Mouse (Mus musculus): Measurements from ENCODE around the gene Fras1.

The Fras1 gene

GRCm38 (mm10) chr5:96481159-96481558, 107.4 kb downstream of the Fras1 start:
- no peak for DNase-seq (ENCODE audit: extremely low spot score, low spot score)

DNA sequence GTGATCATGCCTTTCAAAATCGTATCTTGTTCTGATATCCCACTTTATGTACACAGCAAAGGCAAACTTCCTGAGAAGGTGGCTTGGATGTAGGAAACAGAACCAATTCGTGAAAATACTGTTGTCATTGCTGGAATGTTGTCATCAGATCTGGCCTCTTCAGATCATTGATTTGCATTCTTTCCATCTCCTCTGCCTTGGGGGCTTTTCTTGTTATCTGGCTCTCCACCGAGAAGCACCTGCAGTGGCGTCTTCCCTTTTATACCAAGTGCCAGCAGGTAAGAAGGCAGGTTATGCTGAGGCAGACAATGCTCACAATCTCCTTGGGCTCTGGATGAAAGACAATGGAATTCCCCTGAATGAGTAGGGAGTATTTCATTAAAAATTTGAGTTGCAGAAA, 108.3 kb downstream of the Fras1 start:
- no peak for DNase-seq (ENCODE audit: extremely low spot score, low spot score)

GRCm38 (mm10) chr5:96492497-96492896, 118.7 kb downstream of the Fras1 start:
- DNase-seq (ENCODE audit: extremely low spot score, low spot score): no peak

- DNase-seq (ENCODE audit: extremely low spot score, low spot score): no peak
These were observed 120.9 kb downstream of the Fras1 start for GRCm38 (mm10) chr5:96494502-96495292.

- DNase-seq (ENCODE audit: extremely low spot score, low spot score): no peak
These were observed 124.3 kb downstream of the Fras1 start for GRCm38 (mm10) chr5:96498083-96498482.

DNA sequence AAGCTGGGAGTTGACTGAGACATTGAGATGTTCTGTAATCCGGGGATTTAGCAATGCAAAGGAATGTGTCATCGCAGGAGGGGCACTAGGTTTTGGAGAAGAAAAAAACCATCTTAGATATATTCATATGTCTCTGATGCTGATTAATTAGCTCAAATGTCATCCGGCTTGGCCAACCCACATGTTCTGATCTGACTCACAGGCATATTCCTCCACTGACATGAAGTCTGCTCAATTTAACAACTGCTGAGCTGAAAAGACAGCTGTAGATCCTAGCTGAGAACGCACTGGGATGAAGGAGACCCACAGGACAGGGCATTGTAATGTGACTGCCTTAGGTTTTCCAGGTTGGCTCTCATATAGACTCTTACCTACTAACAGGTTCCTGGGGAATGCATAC, 128.0 kb downstream of the Fras1 start:
- no peak for DNase-seq (ENCODE audit: extremely low spot score, low spot score)

DNA sequence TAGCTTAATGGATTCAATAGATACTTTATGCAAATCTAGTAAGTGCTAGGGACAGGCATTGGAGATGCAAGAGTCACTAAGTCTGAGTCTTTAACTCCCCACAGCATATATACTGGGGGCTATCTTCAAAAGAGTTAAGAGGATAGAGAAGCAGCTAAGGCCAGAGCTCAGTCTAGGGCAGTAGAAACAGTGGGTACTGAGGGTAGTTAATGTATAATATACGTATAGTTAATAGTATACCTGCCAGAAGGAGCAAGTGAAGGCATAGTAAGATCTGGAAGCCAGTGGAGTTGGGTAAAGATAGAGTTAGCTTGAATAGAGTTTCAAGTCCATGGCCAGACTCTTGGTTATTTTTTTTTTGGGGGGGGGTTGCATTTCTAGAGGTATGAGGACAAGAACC, 128.6 kb downstream of the Fras1 start:
- DNase-seq (ENCODE audit: extremely low spot score, low spot score): no peak

- no peak for DNase-seq (ENCODE audit: extremely low spot score, low spot score)
These were observed 137.2 kb downstream of the Fras1 start for GRCm38 (mm10) chr5:96511005-96511404.

DNA sequence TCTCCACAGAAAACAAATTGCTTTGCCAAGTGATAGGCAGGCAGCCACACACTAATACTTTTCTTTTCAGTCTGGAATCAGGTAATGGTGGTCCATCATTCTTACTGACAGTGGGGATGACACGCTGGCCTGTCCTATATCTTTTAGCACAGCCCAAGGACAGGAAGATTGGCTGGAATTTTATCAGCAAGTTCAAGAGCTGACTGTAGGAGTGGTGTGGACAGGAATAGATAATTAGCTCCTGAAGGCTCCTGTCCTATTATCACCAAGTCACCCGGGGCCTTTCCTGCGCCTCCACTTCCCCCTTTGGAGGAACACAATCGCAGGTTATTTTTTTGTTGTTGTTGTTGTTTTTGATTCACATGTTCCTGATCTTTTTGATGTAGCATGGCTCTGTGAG, 139.6 kb downstream of the Fras1 start:
- no peak for DNase-seq (ENCODE audit: extremely low spot score, low spot score)

- no peak for DNase-seq (ENCODE audit: extremely low spot score, low spot score)
These were observed 142.1 kb downstream of the Fras1 start for GRCm38 (mm10) chr5:96515860-96516311.

DNA sequence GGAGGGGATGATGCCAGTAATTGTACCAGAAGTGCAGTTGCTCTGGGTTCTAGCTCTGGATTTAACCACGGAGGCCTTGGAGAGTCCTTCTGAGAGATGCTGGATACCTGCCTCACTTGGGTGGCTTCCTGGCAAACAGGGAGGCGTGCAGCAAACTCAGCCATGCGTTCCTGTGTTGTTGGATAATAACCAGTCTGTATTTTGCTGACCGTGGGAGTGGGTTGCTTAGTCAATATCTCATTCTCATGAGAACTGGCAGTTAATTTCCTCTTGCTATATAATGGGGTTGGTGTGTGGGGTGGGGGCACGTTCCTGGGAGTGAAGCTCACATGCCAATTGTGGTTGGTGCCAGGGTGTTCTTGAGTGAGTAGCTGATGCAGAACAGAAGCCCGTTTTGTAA, 142.6 kb downstream of the Fras1 start:
- no peak for DNase-seq (ENCODE audit: extremely low spot score, low spot score)

GRCm38 (mm10) chr5:96521541-96521940, 147.8 kb downstream of the Fras1 start:
- DNase-seq (ENCODE audit: extremely low spot score, low spot score): no peak

DNA sequence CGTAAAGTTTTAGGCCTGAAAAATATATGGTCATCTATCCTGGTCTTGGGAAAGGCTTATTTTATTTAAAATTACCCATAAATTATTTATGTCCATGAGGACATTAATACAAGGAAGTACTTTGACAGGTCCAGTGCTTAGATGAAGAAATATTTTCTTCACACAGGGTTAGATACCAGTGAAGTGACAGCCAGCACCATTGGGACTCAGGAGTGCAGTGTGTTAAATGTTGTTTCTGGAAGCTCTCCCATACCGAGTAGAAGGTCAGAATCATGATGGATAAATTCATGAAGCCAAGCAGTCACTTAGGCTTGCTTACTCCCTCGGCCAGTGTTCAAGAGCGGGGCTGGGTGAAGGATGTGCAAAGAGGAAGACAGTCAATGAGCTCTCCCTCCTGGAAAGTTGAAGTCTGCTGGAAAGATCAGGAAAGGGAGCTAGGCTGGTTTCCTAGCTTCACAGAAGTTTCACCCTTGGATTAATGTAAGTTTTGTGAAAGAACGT, 149.2 kb downstream of the Fras1 start:
- DNase-seq (ENCODE audit: extremely low spot score, low spot score): no peak

DNA sequence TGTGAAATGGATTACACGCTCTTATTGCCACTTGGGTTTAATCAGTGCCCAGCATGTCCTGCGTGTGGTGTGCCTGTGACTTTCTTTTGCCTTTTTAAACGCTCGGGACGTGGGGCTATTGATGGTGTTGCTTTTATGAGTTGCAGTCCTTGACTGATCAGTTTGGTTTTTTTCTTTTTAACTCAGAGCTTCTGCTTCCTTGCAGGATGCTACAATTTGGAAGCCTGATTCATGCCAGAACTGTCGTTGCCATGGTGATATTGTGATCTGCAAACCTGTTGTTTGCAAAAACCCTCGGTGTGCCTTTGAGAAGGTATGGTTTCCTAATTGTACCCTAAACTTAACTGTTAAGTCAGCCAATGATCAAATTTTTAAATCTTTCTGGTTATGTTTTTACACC, 154.5 kb downstream of the Fras1 start:
- no peak for DNase-seq (ENCODE audit: extremely low spot score, low spot score)

GRCm38 (mm10) chr5:96530516-96530915, 156.8 kb downstream of the Fras1 start:
- no peak for DNase-seq (ENCODE audit: extremely low spot score, low spot score)

- no peak for DNase-seq (ENCODE audit: extremely low spot score, low spot score)
These were observed 158.2 kb downstream of the Fras1 start for GRCm38 (mm10) chr5:96531962-96532361.

DNA sequence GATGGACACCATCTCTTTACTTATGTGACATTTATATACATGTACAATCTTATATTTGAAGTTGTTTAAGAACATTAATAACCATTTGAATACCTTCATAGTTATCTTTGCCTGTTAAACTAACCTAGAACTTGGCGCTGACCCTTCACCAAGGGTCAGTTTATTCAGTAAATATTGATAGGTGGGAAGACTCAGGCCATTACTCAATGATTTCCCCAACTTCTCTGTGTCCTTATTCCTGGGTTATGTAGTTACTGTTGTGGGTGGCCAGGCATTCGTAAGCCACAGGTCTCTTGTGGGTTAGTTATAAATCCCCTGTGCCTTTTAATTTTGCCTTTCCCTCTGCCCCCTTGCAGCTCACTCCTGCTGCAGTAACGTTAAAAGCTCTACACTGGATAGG, 162.8 kb downstream of the Fras1 start:
- no peak for DNase-seq (ENCODE audit: extremely low spot score, low spot score)

DNA sequence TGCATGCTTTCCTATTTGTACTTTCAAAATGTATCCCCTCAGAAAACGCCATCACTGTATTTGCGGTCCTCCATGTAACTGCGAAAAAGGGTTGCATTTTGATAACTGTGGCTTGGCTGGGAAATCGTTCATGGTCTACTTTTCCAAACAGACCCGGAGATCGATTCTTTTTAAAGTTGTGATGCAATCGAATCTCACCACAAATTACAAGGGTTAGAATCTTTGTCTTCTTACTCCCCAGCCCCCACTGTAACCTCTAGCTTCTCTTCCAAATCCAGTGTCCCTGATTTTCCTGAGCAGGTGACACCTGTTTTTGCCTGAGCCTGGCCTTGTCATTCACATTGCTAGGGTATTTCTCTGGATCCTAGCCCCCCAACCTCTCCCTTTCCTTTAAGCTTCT, 163.2 kb downstream of the Fras1 start:
- DNase-seq (ENCODE audit: extremely low spot score, low spot score): no peak

DNA sequence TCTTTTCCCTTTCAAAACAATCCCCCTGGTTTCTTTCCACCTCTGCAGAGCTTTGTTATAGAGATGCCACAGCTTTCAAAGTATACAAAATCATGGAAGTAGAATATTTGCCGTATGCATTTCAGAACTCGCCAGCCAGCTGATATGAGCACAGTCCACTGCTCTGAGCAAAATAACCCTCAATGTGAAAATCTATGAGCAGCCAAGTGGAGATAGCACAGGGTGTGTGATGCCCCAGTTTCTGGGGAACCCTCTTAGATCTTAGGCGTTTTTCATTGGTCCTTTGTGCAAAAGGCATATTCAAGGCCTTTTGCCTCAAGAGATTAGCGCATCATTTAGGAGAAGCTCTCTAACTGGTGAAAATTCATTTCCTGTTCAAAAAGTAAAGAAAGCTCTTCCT, 170.4 kb downstream of the Fras1 start:
- DNase-seq (ENCODE audit: extremely low spot score, low spot score): no peak

- no peak for DNase-seq (ENCODE audit: extremely low spot score, low spot score)
These were observed 172.2 kb downstream of the Fras1 start for GRCm38 (mm10) chr5:96545994-96546393.

- DNase-seq (ENCODE audit: extremely low spot score, low spot score): no peak
These were observed 181.4 kb downstream of the Fras1 start for GRCm38 (mm10) chr5:96554940-96555679.

DNA sequence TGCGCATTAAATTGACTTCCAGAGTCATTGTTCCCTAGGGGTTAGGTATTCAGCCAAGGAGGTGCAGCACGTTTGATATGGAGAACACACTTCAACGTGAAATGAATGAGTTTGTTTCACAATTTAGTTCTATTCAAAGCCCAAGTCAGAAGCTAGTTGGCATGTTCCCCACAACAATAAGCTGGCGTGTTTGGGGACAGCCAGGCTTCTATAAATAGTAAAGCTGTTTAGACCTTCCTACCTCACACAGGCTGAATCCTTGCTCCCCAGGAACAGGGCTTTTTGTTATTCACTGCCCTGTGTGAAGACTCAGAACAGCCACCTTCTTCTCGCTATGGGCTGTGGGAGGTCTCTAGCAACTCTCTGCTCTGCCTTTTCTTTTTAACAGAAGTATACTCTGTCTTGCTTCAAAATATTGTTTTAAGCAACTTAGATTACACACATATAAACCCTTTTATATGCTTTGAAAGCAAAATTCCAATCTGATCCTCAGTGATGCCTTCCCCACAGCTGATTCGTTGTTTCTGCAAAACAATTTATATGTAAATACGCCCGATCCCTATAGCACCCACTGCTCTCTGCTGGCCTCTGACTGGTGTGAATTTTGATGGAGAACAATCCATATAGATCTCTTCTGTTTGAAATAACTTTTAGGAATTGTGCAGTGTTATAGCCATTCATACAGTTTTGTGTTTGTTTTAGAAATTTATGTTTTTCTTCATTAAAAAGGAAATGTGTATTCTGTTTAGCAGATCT, 184.5 kb downstream of the Fras1 start:
- no peak for DNase-seq (ENCODE audit: extremely low spot score, low spot score)

Data from neural tube, embryonic 10.5 days (tissue).